Mouse (Mus musculus): Measurements from ENCODE around the gene Evi5l. TPM values are rescaled to one million over a fixed set of nuclear protein-coding genes. Genes with fewer than 3 reads are reported as not detected.

The Evi5l gene
- total RNA-seq, 2 experiments from 2014 or later, result 25.2 to 29.0 TPM

DNA sequence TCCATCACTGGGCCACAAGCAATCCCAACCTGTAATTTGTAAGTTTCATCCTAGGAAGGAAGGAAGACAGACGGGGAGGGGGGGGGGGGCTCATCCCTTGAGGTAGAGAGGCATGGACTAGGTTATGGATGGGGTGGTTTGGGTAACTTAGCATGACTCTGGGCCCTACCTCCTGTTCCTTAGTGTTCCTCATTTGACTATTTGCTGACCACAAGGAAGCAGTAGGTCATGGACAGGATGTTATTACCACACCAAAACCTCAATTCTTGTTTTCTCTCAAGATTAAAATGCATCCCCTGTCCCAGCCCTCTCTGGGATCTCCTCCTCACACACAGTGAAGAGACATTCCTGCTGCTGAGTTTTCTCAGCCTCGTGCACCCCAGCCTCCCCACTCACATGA lies 35.0 kb downstream of the Evi5l start:
- DNase-seq (ENCODE audit: low spot score in 2 of 2), result no peak

DNA sequence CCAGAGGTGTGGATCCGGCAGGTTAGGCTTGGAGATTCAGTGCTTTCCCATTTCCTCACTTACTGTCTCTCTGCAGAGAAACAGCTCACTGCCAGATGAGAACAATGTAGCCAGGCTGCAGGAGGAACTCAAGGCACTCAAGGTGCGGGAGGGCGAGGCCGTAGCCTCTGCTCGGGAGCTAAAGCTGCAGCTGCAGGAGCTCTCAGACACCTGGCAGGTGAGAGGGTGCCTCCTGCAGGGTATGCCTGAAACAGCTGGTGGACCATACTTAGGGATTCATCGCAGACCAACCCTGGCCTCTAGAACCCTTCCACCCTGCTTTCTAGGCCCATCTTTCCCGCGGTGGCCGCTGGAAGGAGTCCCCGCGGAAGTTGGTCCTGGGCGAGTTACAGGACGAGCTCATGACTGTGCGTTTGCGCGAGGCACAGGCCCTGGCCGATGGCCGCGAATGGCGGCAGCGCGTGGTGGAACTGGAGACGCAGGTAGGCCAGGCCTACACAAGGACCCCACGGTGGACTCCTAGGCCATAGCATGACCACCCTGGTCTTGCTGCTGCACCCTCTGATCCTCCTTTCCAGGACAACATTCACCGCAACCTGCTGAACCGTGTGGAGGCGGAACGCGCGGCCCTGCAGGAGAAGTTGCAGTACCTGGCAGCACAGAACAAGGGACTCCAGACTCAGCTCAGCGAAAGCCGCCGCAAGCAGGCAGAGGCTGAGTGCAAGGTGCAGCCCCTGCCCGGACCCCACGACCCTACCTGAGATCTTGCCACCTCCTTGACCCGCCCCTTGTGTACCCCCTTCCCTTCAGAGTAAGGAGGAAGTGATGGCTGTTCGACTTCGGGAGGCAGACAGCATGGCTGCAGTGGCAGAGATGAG lies 39.1 kb downstream of the Evi5l start:
- DNase-seq (ENCODE audit: low spot score in 2 of 2), result no peak

DNA sequence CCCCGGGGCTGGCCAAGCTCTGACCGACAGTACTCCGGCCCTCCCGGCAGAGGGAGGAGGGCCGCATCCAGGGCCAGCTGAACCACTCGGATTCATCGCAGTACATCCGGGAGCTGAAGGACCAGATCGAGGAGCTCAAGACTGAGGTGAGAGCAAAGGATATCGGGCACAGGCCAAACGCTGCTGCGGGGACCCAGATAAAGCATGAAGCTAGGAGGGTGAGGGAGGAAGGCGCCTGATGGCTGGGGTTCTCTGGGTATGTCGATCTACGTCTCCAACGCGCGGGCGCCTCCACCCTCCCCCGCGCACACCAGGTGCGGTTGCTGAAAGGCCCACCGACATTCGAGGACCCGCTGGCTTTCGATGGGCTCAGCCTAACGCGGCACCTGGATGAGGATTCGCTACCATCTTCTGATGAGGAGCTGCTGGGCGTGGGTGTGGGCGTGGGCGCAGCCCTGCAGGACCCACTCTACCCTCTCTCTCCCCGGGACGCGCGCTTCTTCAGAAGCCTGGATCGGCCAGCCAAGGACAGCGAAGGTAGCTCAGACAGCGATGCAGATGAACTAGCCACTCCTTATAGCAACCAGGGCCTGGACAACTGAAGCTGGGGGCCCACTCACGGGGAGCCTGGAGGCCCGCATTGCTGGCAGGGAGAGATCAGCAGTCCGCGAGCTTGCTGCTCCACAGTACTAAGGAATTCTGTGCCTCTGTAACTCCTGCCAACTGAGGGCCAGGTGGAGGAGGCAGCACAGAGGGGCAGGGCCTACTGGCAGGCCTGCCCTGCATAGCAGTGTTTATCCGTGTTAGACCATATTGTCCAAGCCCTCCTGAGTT lies 40.0 kb downstream of the Evi5l start:
- DNase-seq (ENCODE audit: low spot score in 2 of 2), result no peak

DNA sequence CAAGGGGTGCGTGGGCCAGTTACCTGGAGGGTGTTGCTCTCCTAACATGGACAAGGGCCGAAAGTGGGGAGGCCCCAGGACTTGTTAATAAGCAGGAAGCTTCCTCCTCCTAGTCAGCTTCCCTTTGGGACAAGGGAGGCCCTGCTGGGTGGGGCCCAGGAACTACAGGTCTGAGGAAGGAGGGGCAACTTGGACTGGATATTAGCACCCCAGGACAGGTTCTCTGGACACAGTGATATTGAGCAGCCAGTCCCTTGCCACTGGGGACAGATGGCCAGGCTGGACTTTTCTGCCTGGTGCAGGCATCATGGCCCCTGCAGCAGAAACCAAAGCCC lies 40.6 kb downstream of the Evi5l start:
- DNase-seq (ENCODE audit: low spot score in 2 of 2), result no peak

DNA sequence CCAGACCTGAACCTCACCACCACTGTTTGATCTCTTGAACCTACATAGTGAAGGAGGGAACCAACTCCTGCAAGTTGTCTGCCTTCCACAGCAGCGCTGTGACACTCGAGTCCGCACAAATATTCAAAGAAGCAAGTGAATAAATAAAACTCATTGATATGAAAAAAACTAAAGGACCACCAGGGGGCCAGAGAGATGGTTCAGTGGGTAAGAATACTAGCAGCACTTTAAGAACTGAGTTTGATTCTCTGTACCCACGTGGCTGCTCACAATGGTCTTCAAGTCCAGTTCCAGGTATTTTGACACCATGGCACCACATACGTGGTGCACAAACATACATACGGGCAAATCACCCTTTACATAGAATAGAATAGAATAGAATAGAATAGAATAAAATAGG lies 44.7 kb downstream of the Evi5l start:
- no peak for DNase-seq (ENCODE audit: low spot score in 2 of 2)

DNA sequence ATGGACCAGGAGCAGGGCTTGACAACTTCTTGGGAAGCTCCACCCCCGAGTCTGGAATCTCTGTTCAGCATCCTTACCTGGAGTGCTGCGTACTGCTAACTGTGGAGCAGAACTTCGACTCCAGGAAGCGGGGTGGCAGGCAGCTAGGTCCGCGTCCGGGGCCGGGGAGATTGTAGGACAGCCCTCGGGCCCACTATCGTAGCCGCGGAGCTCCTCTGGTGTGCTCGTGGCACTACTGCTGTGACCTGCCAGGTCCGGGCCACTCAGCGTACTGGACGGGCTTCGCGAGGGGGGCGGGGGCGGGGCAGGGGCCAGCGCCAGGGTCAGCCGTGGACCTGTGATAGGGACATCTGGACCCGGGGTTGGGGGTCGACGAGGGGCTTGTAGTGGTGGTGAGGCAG lies 46.4 kb downstream of the Evi5l start:
- DNase-seq (ENCODE audit: low spot score in 2 of 2), result no peak

DNA sequence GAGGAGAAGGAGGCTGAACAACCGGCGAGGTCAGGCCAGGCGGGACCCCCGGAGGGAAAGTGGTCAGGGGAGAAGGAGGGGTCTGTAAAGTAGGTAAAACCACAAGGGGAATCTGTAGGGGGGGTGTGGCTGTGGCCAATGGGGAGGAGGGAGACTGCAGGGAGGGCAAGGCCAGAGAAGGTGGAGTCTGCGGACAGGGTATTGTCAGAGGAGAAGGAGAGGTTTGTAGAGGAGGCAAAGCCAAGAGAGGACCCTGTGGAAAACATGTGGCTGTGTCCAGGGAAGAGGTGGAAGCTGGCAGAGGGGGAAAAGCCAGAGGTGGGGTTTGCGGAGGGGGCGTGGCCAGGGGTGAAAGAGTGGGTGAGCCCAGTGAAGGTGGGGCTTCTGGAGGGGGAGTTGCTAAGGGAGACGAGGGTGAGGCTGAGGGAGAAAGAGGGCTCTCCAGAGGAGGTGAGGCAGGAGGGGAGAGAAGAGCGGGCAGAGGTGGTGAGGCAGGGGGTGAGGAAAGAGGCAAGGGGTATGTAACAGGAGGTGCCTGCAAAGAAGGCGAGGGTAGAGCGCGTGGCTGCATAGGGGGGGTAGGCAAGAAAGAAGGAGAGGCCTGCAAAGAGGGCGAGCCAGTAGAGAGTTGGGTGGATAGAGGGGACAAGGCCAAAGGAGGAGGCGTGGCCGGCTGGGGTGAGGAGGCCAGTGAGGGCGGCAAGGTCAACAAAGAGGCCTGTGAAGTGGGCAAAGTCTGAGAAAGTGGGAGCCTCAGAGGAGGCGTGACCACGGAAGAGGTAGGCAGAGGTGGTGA lies 47.0 kb downstream of the Evi5l start:
- no peak for DNase-seq (ENCODE audit: low spot score in 2 of 2)

DNA sequence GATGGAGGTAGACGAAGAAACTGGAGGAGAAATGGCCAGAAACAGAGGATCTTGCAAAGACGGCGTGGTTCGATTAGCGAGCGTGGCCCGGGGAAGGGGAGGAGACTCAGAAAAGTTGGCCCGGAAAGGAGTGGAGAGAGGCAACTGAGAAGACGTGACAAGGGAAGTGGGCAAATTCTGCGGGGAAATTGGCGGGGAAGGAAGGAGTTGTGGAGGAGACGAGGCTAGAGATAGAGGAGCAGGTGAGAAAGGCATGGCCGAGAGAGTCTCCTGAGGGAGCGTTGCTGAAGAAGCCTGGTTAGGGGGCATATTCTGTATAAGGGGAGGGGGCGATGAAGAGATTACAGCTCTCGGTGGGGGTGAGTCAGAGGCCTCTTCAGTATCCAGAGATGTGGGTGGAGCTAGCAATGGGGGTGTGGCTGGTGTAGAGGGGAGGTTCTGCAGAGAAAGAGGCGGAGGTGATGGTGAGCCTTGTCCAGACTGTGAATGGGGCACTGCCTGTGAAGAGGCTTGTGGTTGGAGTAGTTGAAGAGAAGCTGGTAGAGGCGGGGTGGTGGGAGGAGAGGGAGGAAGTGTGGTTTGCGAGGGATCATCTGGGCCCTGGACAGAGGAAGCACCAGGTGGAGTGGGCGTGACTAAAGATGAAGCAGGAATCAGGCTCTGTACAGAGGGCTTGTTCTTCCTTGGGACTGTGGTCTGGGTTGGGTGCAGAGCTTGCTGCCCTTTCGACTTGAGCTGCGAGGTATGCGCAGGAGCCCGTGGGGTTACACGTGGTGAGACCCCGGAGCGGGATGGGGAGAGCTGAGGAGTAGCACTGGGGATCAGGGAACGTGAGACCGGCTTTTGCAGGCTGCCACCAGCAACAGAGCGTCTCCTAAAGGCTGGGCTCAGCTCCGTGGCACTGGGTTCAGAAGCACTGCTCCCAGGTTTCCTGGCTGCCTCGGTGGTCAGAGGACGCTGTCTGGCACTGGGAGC lies 47.9 kb downstream of the Evi5l start:
- DNase-seq (ENCODE audit: low spot score in 2 of 2), result peak in 1 of 2 experiments; percentile 30

DNA sequence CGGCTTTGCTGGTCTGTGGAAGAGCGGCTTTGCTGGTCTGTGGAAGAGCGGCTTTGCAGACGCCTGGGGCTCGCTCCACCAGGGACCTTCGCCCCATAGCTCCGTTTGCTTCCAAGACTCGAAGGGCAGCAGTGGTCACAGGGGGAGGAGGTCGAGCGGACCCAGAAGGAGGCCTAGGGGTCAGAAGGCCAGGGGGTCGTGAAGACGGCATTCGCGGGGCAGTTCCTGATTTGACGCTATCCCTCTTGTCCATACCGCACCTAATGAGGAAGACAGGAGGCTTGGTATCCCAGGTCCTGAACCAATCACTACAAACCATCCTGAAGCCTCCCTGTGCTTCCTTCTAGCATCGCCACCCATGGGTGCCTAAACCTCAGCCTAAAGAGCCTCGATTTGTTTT lies 49.9 kb downstream of the Evi5l start:
- DNase-seq (ENCODE audit: low spot score in 2 of 2), result no peak

DNA sequence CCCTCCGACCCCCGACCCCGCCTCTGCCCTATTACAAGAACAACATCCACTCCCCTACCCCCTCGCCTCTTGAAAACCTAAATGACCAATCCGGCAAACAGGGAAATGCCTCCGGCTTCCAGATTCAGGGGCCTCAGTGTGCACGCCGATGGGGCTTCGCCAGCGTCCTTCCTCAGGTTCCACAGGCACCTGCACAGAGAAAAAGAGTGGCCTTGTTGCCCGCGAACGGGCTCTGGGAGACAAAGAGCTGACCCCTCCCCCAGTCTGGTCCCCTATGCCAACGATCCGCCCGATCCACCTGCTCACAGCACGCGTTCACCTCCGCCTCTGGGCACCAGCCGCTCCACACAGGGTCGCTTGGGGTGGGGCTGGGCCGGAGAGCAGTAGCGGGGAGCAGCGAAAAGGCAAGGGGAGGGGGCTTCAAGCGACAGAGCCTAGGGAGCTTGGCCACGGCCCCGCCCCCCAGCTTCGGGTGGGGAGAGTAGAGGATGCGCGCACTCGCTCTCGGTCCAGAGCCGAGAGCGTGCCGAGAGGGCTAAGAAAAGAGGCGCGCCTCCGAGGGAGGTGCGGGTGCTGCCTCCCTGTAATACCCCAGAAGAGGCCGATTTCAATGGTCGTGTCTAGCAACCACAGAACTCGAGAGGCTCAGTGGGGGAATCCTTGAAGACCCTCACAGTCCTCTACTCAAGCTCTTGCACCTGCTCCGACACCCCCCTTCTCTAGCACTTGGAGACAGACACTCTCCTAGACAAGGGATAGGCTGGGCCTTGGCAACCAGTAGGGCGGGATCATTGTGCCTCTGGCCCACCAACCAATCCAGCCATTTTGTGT lies 50.6 kb downstream of the Evi5l start, which contains the start of gene Prr36:
TSS of gene Prr36 (minus strand) at position 669 of the 831 bp plus-strand sequence.
- DNase-seq (ENCODE audit: low spot score in 2 of 2), result no peak

DNA sequence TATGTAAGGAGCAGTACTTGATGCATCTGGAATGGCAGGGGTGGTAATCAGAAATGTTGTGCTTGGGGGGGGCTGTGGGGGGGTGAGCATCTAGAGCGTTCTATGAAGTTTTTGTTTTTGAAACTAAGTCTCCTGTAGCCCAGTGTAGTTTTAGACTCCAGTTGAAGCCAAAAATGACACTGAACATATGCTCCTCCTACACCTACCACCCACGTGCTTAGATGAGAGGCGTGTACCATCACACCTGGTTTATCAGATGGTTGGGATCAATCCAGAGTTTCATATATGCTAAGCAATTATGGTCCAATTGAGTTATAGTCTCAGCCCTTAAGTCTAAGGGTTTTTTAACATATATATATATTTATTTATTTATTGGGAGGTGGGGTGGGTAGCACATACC lies 53.2 kb downstream of the Evi5l start:
- no peak for DNase-seq (ENCODE audit: low spot score in 2 of 2)

DNA sequence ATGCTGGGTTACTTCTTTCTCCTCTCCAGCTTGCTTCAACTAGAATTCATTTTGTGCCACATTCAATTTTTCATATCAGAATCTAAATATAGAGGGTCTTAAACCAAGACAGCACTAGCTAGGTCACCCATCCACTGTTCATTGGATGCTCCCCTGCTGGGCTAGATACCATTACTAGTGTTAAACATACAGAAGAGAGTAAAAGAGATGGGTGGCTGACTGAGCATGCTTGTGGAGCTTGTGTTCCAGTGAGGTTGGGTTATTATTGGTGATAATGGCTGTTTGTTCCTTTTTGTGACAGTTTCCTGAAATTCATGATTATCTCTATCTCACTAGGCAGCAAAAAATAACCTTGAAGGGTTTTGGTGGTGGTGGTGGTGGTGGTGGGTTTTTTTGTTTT lies 55.7 kb downstream of the Evi5l start:
- no peak for DNase-seq (ENCODE audit: low spot score in 2 of 2)

DNA sequence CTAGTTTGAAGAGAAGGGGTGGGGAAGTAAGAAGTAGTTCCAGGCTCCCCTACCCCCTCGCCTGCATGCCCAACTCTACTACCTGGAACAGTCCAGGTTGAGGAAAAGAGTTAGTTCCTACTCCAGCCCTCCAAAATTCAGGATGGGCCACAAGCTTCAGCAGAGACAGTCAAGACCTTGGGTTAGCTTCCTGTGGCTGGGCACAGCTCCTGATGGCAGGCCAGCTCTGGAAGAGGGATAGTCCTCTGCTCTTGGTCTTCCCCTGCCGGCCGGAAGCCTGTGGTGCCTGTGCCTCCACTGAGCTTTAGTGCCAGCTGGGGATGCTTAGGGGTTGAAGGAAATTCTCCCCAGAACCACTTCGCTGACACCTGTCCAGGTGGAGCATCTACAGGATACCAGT lies 60.0 kb downstream of the Evi5l start:
- DNase-seq (ENCODE audit: low spot score in 2 of 2), result no peak

DNA sequence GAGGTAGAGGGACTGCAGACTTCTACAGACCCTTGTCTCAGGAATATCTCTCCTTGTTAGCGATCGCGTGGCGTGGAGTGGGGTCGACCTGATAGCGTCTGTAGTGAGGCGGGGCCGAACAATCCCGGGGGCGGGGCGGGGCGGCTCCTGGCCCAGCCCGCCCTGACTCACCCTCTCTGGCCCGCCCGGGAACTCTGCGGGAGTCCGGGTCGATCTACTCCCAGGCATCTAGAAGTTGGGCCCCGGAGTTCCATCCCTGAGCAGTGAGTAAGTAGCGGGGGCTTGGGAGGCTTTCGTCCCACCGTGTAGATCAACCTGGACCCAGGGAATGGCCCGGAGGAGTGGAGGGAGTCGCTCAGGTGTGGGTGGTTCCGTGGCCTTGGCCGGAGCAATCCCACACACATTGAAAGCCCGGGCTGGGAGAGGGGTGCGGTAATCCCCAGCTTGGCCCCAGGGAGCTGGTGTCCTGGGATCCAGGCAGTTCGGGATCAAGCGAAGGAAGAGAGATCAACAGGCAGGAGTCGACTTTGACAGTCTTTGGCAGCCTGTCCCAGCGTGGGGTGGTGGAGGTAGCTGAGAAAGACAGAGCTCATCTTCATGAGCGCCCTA lies 60.5 kb downstream of the Evi5l start, which contains the start of gene Lrrc8e:
TSS of gene Lrrc8e (plus strand) at position 89 of the 609 bp plus-strand sequence.
- no peak for DNase-seq (ENCODE audit: low spot score in 2 of 2)

DNA sequence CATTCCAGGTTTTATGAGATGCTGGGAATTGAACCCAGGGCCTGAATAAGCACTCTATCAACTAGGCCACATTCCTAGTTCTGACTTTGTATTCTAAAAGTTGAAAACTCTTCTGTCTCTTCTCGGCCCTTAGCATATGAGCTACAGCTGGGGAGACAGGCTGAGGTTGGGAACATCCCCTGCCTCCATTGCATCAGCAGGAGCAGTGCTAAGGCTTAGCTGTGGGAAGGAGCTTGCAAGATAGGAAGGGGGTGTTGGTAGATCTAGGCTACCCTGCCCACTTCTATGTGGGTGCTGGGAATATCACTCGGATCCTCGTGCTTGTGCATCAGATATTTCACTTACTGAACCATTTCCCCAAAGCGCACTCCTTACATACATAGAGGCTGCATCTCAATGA lies 61.6 kb downstream of the Evi5l start:
- no peak for DNase-seq (ENCODE audit: low spot score in 2 of 2)

DNA sequence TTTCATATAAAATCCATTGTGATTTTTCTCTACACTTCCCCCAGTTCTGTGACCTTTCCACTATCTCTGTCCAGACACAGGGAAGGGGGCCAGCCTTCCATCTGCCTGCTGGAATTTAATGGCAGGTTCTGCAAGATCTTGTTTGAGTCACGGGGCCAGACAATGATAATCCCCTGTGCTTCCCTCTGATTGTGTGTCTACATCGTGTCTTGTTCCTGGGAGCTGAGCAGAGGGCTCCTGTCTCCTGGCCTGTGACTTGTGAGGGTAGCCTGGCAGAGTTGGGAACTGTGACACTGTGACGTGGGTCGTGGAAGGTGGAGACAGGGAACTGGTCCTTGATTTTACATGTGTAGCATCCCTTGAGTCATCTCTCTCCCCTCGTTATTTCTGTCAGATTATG lies 63.4 kb downstream of the Evi5l start:
- DNase-seq (ENCODE audit: low spot score in 2 of 2), result no peak

DNA sequence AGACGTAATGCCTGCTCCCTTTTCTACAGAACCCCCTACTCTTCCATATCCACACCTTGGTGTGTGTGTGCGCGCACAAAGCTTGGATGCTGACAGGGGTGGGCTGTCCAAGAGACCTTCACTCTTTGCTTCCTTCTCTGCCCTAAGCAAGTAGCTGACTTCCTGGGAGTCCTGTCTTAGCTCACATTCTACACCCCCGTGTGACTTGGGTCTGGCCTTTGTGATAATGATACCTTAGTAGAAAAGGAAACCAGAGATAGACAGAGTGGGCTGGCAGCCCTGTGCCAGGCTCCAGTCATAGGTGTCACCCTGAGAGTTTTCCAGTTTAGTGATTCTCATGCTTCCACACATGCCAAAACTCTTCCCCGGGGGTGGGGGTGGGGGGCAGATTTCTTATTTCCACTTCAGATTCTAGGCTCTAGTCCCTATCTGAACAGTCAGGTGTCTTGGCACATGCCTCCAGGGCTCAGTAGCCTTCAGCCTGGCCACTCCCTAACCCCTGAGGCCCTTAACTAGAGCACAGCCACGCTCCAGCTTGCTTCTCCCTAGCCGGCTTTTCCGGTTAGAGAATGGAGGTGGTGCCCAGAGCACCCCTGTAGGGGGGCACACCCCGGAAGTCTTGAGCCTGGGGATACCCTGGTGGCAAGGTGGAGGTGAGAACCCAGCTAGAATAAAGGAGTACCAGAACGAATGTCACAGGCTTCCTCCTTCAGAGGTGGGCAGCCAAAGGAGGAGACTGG lies 64.4 kb downstream of the Evi5l start:
- DNase-seq (ENCODE audit: low spot score in 2 of 2), result no peak

DNA sequence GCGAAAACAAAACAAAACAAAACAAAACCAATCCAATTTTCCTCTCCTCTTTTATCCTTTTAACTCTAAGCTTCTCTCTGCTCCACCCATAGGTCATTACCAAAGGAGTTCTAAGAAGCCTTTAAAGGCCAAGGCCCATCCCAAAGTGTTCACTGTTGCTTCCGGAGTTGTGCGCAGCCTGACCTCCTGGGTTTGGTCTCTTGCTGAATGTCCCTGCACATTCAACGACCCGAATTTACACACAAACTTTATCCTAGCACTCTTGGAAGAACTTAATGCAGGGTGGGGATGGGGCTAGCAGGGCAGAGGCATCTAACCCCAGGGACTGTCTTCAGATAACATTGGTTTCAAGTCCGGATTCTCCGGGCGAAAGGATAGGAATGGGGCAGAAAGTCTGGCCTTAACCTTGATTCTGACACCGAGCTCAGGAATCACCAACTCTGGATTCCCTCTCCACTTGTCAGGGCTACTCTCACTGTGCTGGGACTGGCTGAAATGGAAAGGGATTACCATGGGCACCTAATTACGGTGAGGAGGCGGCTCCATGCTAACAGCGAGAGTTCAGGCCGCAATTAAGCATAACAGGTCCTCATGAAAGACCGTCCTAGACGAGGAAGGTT lies 71.6 kb downstream of the Evi5l start:
- peak in 1 of 2 experiments; percentile 24 for DNase-seq (ENCODE audit: low spot score in 2 of 2)

Data from gastrocnemius, postnatal 4 days (tissue).